Mouse (Mus musculus) lung, embryonic 16.5 days (tissue): Measurements from ENCODE around the gene Cox8a. TPM values are rescaled to one million over a fixed set of nuclear protein-coding genes. Genes with fewer than 3 reads are reported as not detected.
A peak's percentile ranks its signal among the peaks of the same experiment; 100 is the strongest.

ENCODE experiments used
- ATAC-seq: fragments of 200-750 bp; cut with Nextera tagmentation; 2 replicates; pipeline ENCODE4 v1.8.0; 2017; ENCODE audit warnings: low read depth, mild to moderate bottlenecking, moderate library complexity
- H3K27ac ChIP-seq: fragments of 300-500 bp; sonication (generic); 2 replicates; pipeline ENCODE4 v1.5.1; 2014; ENCODE audit warnings: mild to moderate bottlenecking, control low read depth, low read length
- H3K27me3 ChIP-seq: fragments of 300-500 bp; sonication (generic); 2 replicates; pipeline ENCODE4 v1.6.1; 2014; ENCODE audit warnings: low read depth, low read length, mixed read lengths; ENCODE audit not compliant: control insufficient read depth, insufficient read depth
- H3K36me3 ChIP-seq: fragments of 300-500 bp; sonication (generic); 2 replicates; pipeline ENCODE4 v1.6.1; 2014; ENCODE audit warnings: low read length; ENCODE audit not compliant: control insufficient read depth, insufficient read depth
- H3K4me1 ChIP-seq: fragments of 300-500 bp; sonication (generic); replicated peaks from 2 replicates; pipeline ENCODE4 v1.6.1; 2014; ENCODE audit warnings: low read length, mixed read lengths; ENCODE audit not compliant: control insufficient read depth, insufficient read depth
- H3K4me2 ChIP-seq: fragments of 300-500 bp; sonication (generic); 2 replicates; pipeline ENCODE4 v1.6.1; 2014; ENCODE audit warnings: low read depth, low read length, control low read depth
- H3K4me3 ChIP-seq: fragments of 300-500 bp; sonication (generic); 2 replicates; pipeline ENCODE4 v1.5.1; 2014; ENCODE audit warnings: mild to moderate bottlenecking, low read length, control low read depth
- H3K9ac ChIP-seq: fragments of 300-500 bp; sonication (generic); 2 replicates; pipeline ENCODE4 v1.6.1; 2014; ENCODE audit warnings: low read length, control low read depth
- H3K9me3 ChIP-seq: fragments of 300-500 bp; sonication (generic); 2 replicates; pipeline ENCODE4 v1.6.1; 2016; ENCODE audit warnings: low read length; ENCODE audit not compliant: control insufficient read depth
- WGBS: fragments of 180-500 bp; shearing (Covaris S2); extraction: QIAGEN DNeasy Blood & Tissue Kit; methylation state at CpG from one replicate; pipeline ENCODE4 v1.1.7; 2014; 5-methylcytosine and 5-hydroxymethylcytosine counted together
- polyA plus RNA-seq: library from polyadenylated mRNA; unstranded; fragments of >200 nt; fragmentation: Nextera tagmentation; extraction: Ambion mirVana; gene quantifications from 2 replicates; pipeline ENCODE4 v1.2.1, GENCODE M21; 2015

Cox8a gene
- polyA plus RNA-seq, 1 experiment from 2014 or later = 899 TPM

- no peak overlapping the region for H3K27ac ChIP-seq
- no peak overlapping the region for H3K9ac ChIP-seq
- peaks cover 26% of the 10 kb centered on the region for H3K36me3 ChIP-seq
- H3K9me3 ChIP-seq = no peaks in the 10 kb centered on the region
- no peak overlapping the region for H3K4me3 ChIP-seq
- no peaks in the 10 kb centered on the region for H3K27me3 ChIP-seq
- ATAC-seq = peak; percentile 60
- 15% methylated on average over 33 of the region's 33 CpGs for WGBS
- H3K4me2 ChIP-seq = no peak overlapping the region
- peaks cover 8% of the 10 kb centered on the region; the same call in 1 of the 2 replicates for H3K4me1 ChIP-seq
These were observed 21.3 kb downstream of the Cox8a start for GRCm38 (mm10) chr19:7195900-7196728.

GRCm38 (mm10) chr19:7192561-7192967 lies 24.9 kb downstream of the Cox8a start:
- WGBS = 64% methylated on average over 2 of the region's 2 CpGs
- Histone ChIP-seq H3K4me3 (no peak overlapping the region), H3K36me3 (peaks cover 4% of the 10 kb centered on the region), H3K4me1 (peaks cover 8% of the 10 kb centered on the region; the same call in 1 of the 2 replicates), H3K9me3 (no peaks in the 10 kb centered on the region), H3K27ac (no peak overlapping the region), H3K9ac (no peak overlapping the region), H3K4me2 (no peak overlapping the region), H3K27me3 (no peaks in the 10 kb centered on the region)
- ATAC-seq = no peak

GRCm38 (mm10) chr19:7191639-7192038 lies 25.8 kb downstream of the Cox8a start:
- Histone ChIP-seq H3K27me3 (no peaks in the 10 kb centered on the region), H3K4me1 (peaks cover 6% of the 10 kb centered on the region; the same call in 1 of the 2 replicates), H3K4me2 (no peak overlapping the region), H3K36me3 (no peaks in the 10 kb centered on the region), H3K9ac (no peak overlapping the region), H3K9me3 (no peaks in the 10 kb centered on the region), H3K4me3 (no peak overlapping the region), H3K27ac (no peak overlapping the region)
- WGBS = 37% methylated on average over 6 of the region's 6 CpGs
- no peak for ATAC-seq

- Histone ChIP-seq H3K27me3 (no peaks in the 10 kb centered on the region), H3K27ac (no peak overlapping the region), H3K4me1 (no peaks in the 10 kb centered on the region), H3K36me3 (no peaks in the 10 kb centered on the region), H3K4me2 (no peak overlapping the region), H3K4me3 (no peak overlapping the region), H3K9ac (no peak overlapping the region), H3K9me3 (no peaks in the 10 kb centered on the region)
- 27% methylated on average over 5 of the region's 5 CpGs for WGBS
- ATAC-seq = no peak
These were observed 26.4 kb downstream of the Cox8a start for GRCm38 (mm10) chr19:7190986-7191385.

- Histone ChIP-seq H3K9me3 (no peaks in the 10 kb centered on the region), H3K36me3 (no peaks in the 10 kb centered on the region), H3K27me3 (peaks cover 3% of the 10 kb centered on the region; the same call in 1 of the 2 replicates), H3K4me2 (no peak overlapping the region), H3K27ac (no peak overlapping the region), H3K4me3 (no peak overlapping the region), H3K4me1 (no peaks in the 10 kb centered on the region), H3K9ac (no peak overlapping the region)
- WGBS = 64% methylated on average over 4 of the region's 4 CpGs
- no peak for ATAC-seq
These were observed 28.4 kb downstream of the Cox8a start for GRCm38 (mm10) chr19:7189026-7189425.

GRCm38 (mm10) chr19:7187157-7187556 lies 30.3 kb downstream of the Cox8a start:
- Histone ChIP-seq H3K36me3 (no peaks in the 10 kb centered on the region), H3K4me2 (no peak overlapping the region), H3K9ac (no peak overlapping the region), H3K27ac (no peak overlapping the region), H3K4me1 (peaks cover 8% of the 10 kb centered on the region), H3K27me3 (peaks cover 8% of the 10 kb centered on the region), H3K4me3 (no peak overlapping the region), H3K9me3 (no peaks in the 10 kb centered on the region)
- no peak for ATAC-seq
- WGBS = 66% methylated on average over 5 of the region's 5 CpGs

GRCm38 (mm10) chr19:7185715-7186291 lies 31.6 kb downstream of the Cox8a start:
- no peak overlapping the region for H3K4me2 ChIP-seq
- H3K9me3 ChIP-seq = no peaks in the 10 kb centered on the region
- no peak overlapping the region for H3K27ac ChIP-seq
- no peak for ATAC-seq
- no peaks in the 10 kb centered on the region for H3K36me3 ChIP-seq
- no peak overlapping the region for H3K9ac ChIP-seq
- peaks cover 8% of the 10 kb centered on the region for H3K27me3 ChIP-seq
- WGBS = 12% methylated on average over 18 of the region's 18 CpGs
- H3K4me1 ChIP-seq = peaks cover 12% of the 10 kb centered on the region
- H3K4me3 ChIP-seq = no peak overlapping the region

- Histone ChIP-seq H3K27ac (no peak overlapping the region), H3K4me1 (peaks cover 12% of the 10 kb centered on the region), H3K36me3 (no peaks in the 10 kb centered on the region), H3K4me2 (no peak overlapping the region), H3K27me3 (peaks cover 8% of the 10 kb centered on the region), H3K4me3 (no peak overlapping the region), H3K9ac (no peak overlapping the region), H3K9me3 (no peaks in the 10 kb centered on the region)
- ATAC-seq = no peak
- 47% methylated on average over 4 of the region's 4 CpGs for WGBS
These were observed 32.4 kb downstream of the Cox8a start for GRCm38 (mm10) chr19:7185059-7185458.

- H3K27me3 ChIP-seq = peaks cover 8% of the 10 kb centered on the region
- no peak overlapping the region for H3K4me2 ChIP-seq
- H3K4me3 ChIP-seq = no peak overlapping the region
- H3K9ac ChIP-seq = no peak overlapping the region
- H3K36me3 ChIP-seq = no peaks in the 10 kb centered on the region
- ATAC-seq = no peak
- H3K27ac ChIP-seq = no peak overlapping the region
- H3K9me3 ChIP-seq = no peaks in the 10 kb centered on the region
- peaks cover 18% of the 10 kb centered on the region for H3K4me1 ChIP-seq
- 61% methylated on average over 11 of the region's 11 CpGs for WGBS
These were observed 34.0 kb downstream of the Cox8a start for GRCm38 (mm10) chr19:7183419-7183818.
